Mouse (Mus musculus): ENCODE measurements around the gene Rep15. TPM values are rescaled to one million over a fixed set of nuclear protein-coding genes. Genes with fewer than 3 reads are reported as not detected.
A peak's percentile ranks its signal among the peaks of the same experiment; 100 is the strongest.

Gene Rep15
- 0.90 TPM for polyA plus RNA-seq (2012; fragmentation: generic; extraction: Trizol)

DNA sequence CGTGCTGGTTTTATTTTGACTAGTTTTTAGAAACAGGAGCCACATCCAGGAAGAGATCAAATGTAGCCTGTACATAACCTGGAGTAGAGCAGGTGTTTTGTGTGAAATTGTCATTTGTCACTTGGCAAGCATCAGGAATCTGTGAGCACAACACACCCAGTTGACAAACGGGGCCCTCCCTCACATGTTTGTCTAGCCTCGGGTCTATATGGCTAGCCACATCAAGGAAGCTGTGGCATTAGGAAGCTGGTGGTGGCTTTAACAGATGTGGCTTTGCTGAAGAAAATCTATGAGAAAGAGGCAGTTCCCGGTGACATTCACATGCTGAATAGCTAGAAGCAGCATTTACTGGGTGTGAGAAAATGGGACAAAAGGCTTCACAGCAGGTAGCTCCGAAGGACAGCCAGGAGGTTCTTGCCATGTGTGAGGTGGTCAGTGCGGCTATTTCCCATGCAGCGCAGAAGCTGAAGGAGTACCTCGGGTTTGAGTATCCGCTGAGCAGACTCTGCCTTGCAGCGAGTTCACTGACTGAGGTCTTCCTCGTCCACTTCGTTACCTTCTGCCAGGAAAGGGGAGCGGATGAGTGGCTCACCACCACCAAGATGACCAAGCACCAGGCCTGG is at the start of gene Rep15:
Gene Rep15, plus strand, starts transcription at position 282 of the 623 bp plus-strand sequence.
- H3K36me3 ChIP-seq (ENCODE audit: control insufficient read depth, insufficient read depth): peaks cover 50% of the 10 kb centered on the region
- H3ac ChIP-seq (ENCODE audit: control insufficient read depth, insufficient read length): no peak within 1 kb of the TSS
- H3K4me3 ChIP-seq: no peak within 1 kb of the TSS
- TF ChIP-seq POLR2AphosphoS2 (IDR thresholded peaks at IDR 0.05; ENCODE audit: insufficient read length, low read depth) (no peak), MYOG (IDR thresholded peaks at IDR 0.05; ENCODE audit: control insufficient read depth in 1 of 3, insufficient read depth in 1 of 3, insufficient read length in 2 of 3, low read depth in 2 of 3) (no peak)
- no peaks in the 10 kb centered on the region for H3K79me2 ChIP-seq (ENCODE audit: control insufficient read depth, insufficient read depth)
- H3K27me3 ChIP-seq (ENCODE audit: control insufficient read depth, insufficient read depth, insufficient read length): no peaks in the 10 kb centered on the region
- H3K4me2 ChIP-seq (ENCODE audit: low read depth): no peak within 1 kb of the TSS

DNA sequence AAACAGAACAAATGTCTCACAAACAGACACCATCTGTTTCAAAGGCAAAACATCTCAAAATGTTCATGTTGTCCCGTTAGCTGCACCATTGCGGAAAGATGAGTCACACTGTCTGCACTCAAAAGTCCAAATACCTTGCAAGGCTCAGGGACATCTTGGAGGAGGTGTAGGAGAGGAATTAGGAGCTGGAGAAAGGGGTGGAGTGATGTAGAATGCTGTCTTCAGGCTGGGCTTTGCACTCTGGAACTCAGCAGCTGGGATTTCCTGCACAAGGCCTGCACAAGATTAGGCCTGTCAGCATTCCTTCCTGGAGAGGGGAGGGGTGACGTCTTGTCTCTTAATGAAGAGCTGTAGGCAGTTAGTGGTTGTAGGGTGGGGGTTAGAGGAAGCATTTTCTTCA is 47.8 kb upstream of the Rep15 start:
- Histone ChIP-seq H3K4me3 (no peak overlapping the region), H3ac (ENCODE audit: control insufficient read depth, insufficient read length) (no peak overlapping the region)
- peak in 1 of 3 experiments; percentile 26 for TF ChIP-seq MYOD1 (IDR thresholded peaks at IDR 0.05; ENCODE audit: control insufficient read depth in 1 of 3, insufficient read length in 2 of 3, low read depth in 2 of 3)
- no peak for TF ChIP-seq CEBPB (IDR thresholded peaks at IDR 0.05; ENCODE audit: insufficient read depth, poor library complexity, severe bottlenecking)
- TF ChIP-seq MYOG (IDR thresholded peaks at IDR 0.05; ENCODE audit: control insufficient read depth in 1 of 3, insufficient read depth in 1 of 3, insufficient read length in 2 of 3, low read depth in 2 of 3): peak in 1 of 3 experiments; percentile 20

DNA sequence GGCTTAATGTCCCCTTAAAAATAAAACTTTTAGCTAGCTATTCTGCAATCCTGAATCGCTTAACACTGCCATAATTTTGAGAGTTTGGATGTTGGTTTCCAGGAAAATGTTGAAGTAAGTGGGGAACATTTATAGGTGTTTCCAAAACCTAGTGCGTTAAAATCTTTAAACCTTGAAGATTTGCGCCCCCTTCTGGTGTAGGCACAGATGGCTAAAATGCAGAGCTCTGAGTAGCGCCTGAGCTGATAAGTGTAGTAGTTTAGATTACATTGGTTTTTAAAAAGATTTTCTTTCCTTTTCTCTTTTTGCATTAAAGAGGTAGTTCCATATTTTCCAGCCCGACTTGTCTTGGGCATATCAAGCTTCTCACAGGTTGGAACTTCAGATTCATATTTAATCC is 38.1 kb upstream of the Rep15 start:
- no peak overlapping the region for H3K4me3 ChIP-seq
- TF ChIP-seq MYOG (IDR thresholded peaks at IDR 0.05; ENCODE audit: control insufficient read depth in 1 of 3, insufficient read depth in 1 of 3, insufficient read length in 2 of 3, low read depth in 2 of 3) (no peak), MAX (IDR thresholded peaks at IDR 0.05; ENCODE audit: low read depth) (no peak), USF1 (IDR thresholded peaks at IDR 0.05; ENCODE audit: low read depth) (no peak), TCF12 (IDR thresholded peaks at IDR 0.05; ENCODE audit: insufficient read depth, poor library complexity, severe bottlenecking) (no peak), POLR2AphosphoS2 (IDR thresholded peaks at IDR 0.05; ENCODE audit: insufficient read length, low read depth) (no peak), CEBPB (IDR thresholded peaks at IDR 0.05; ENCODE audit: insufficient read depth, poor library complexity, severe bottlenecking) (no peak), E2F4 (IDR thresholded peaks at IDR 0.05; ENCODE audit: insufficient read depth) (no peak), POLR2A (IDR thresholded peaks at IDR 0.05; ENCODE audit: insufficient read length, low read depth) (no peak), TCF3 (IDR thresholded peaks at IDR 0.05; ENCODE audit: insufficient read length, low read depth) (no peak), REST (IDR thresholded peaks at IDR 0.05; ENCODE audit: insufficient read depth, insufficient read length) (no peak), MYOD1 (IDR thresholded peaks at IDR 0.05; ENCODE audit: control insufficient read depth in 1 of 3, insufficient read length in 2 of 3, low read depth in 2 of 3) (no peak), SRF (IDR thresholded peaks at IDR 0.05; ENCODE audit: control insufficient read depth, insufficient read length, low read depth) (no peak)
- H3K27me3 ChIP-seq (ENCODE audit: control insufficient read depth, insufficient read depth, insufficient read length): no peaks in the 10 kb centered on the region
- H3ac ChIP-seq (ENCODE audit: control insufficient read depth, insufficient read length): no peak overlapping the region
- H3K79me2 ChIP-seq (ENCODE audit: control insufficient read depth, insufficient read depth): no peaks in the 10 kb centered on the region
- peaks cover 75% of the 10 kb centered on the region for H3K36me3 ChIP-seq (ENCODE audit: control insufficient read depth, insufficient read depth)
- no peak overlapping the region for H3K4me2 ChIP-seq (ENCODE audit: low read depth)

More for the DNA sequence above, 47.8 kb upstream of the Rep15 start:
- peaks cover 11% of the 10 kb centered on the region for H3K79me2 ChIP-seq (ENCODE audit: control insufficient read depth, insufficient read depth)
- H3K36me3 ChIP-seq (ENCODE audit: control insufficient read depth, insufficient read depth): peaks cover 33% of the 10 kb centered on the region
- H3K4me2 ChIP-seq (ENCODE audit: low read depth): no peak overlapping the region
- no peaks in the 10 kb centered on the region for H3K27me3 ChIP-seq (ENCODE audit: control insufficient read depth, insufficient read depth, insufficient read length)

DNA sequence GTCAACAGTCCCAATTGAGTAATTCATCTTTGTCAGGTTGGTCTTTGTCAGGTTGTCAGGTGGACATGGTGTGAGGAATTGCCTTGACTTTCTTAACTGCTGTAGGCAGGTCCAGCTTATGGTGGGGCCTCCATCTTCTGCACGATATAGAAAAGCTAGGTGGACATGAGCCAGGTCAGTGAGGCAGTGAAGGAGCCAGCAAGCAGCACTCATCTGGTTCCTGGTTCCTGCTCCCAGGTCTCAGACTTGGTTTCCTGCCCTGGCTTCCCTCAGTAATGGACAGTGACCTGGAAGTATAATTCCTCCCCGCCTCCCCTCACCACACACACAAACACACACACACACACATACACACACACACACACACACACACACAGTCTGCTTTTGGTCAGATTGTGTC is 37.0 kb upstream of the Rep15 start:
- TF ChIP-seq SRF (IDR thresholded peaks at IDR 0.05; ENCODE audit: control insufficient read depth, insufficient read length, low read depth) (no peak), MYOD1 (IDR thresholded peaks at IDR 0.05; ENCODE audit: control insufficient read depth in 1 of 3, insufficient read length in 2 of 3, low read depth in 2 of 3) (no peak), MYOG (IDR thresholded peaks at IDR 0.05; ENCODE audit: control insufficient read depth in 1 of 3, insufficient read depth in 1 of 3, insufficient read length in 2 of 3, low read depth in 2 of 3) (no peak), MAX (IDR thresholded peaks at IDR 0.05; ENCODE audit: low read depth) (no peak), TCF3 (IDR thresholded peaks at IDR 0.05; ENCODE audit: insufficient read length, low read depth) (no peak), REST (IDR thresholded peaks at IDR 0.05; ENCODE audit: insufficient read depth, insufficient read length) (no peak), CEBPB (IDR thresholded peaks at IDR 0.05; ENCODE audit: insufficient read depth, poor library complexity, severe bottlenecking) (no peak), USF1 (IDR thresholded peaks at IDR 0.05; ENCODE audit: low read depth) (no peak), POLR2A (IDR thresholded peaks at IDR 0.05; ENCODE audit: insufficient read length, low read depth) (no peak), POLR2AphosphoS2 (IDR thresholded peaks at IDR 0.05; ENCODE audit: insufficient read length, low read depth) (no peak), E2F4 (IDR thresholded peaks at IDR 0.05; ENCODE audit: insufficient read depth) (no peak), TCF12 (IDR thresholded peaks at IDR 0.05; ENCODE audit: insufficient read depth, poor library complexity, severe bottlenecking) (no peak)
- Histone ChIP-seq H3K79me2 (ENCODE audit: control insufficient read depth, insufficient read depth) (no peaks in the 10 kb centered on the region), H3ac (ENCODE audit: control insufficient read depth, insufficient read length) (no peak overlapping the region), H3K4me2 (ENCODE audit: low read depth) (no peak overlapping the region), H3K27me3 (ENCODE audit: control insufficient read depth, insufficient read depth, insufficient read length) (no peaks in the 10 kb centered on the region), H3K36me3 (ENCODE audit: control insufficient read depth, insufficient read depth) (peaks cover 84% of the 10 kb centered on the region), H3K4me3 (no peak overlapping the region)

DNA sequence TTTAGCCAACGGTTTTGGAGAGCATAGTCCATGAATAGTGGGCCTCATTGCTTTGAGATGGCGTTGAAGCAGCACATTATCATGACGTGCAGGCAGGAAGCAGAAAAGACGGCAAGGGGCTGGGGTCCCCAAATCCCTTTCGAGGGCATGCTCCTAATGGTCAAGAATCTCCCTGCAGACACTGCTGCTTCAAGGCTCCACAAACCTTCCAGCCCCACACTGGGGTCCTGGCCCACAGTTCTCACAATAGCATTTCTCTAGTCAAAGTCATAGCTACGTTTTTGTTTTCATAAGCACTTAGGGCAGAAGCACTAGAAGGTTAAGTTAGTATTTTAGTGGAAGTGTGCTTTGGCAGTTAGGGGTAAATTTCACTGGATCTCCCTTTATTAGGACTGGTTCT is 36.5 kb upstream of the Rep15 start:
- no peaks in the 10 kb centered on the region for H3K79me2 ChIP-seq (ENCODE audit: control insufficient read depth, insufficient read depth)
- TF ChIP-seq MYOD1 (IDR thresholded peaks at IDR 0.05; ENCODE audit: control insufficient read depth in 1 of 3, insufficient read length in 2 of 3, low read depth in 2 of 3) (no peak), MAX (IDR thresholded peaks at IDR 0.05; ENCODE audit: low read depth) (no peak), MYOG (IDR thresholded peaks at IDR 0.05; ENCODE audit: control insufficient read depth in 1 of 3, insufficient read depth in 1 of 3, insufficient read length in 2 of 3, low read depth in 2 of 3) (no peak), TCF12 (IDR thresholded peaks at IDR 0.05; ENCODE audit: insufficient read depth, poor library complexity, severe bottlenecking) (no peak)
- no peak overlapping the region for H3ac ChIP-seq (ENCODE audit: control insufficient read depth, insufficient read length)
- no peak overlapping the region for H3K4me3 ChIP-seq
- H3K4me2 ChIP-seq (ENCODE audit: low read depth): no peak overlapping the region
- H3K36me3 ChIP-seq (ENCODE audit: control insufficient read depth, insufficient read depth): peaks cover 86% of the 10 kb centered on the region
- H3K27me3 ChIP-seq (ENCODE audit: control insufficient read depth, insufficient read depth, insufficient read length): no peaks in the 10 kb centered on the region

All from myocyte (in vitro differentiated cells).